Mouse (Mus musculus) hindbrain, postnatal 0 days (tissue): ENCODE data around the gene 4930548H24Rik. TPM values are rescaled to one million over a fixed set of nuclear protein-coding genes. Genes with fewer than 3 reads are reported as not detected.
"Not testable (repeated sequence)": the region's sequence is repeated elsewhere in the genome, so short reads cannot be mapped to it uniquely, and the experiment has no call there.

Source experiments
- ATAC-seq: fragments of 200-750 bp; cut with Nextera tagmentation; 2 replicates; pipeline ENCODE4 v1.8.0; 2017; ENCODE audit warnings: mild to moderate bottlenecking, moderate TSS enrichment, moderate library complexity
- DNase-seq: peaks from one replicate; pipeline ENCODE4 v3.0.0-alpha.2; 2015; ENCODE audit warnings: low spot score
- H3K27ac ChIP-seq: fragments of 300-500 bp; sonication (generic); 2 replicates; pipeline ENCODE4 v1.5.1; 2014; ENCODE audit warnings: mild to moderate bottlenecking
- H3K27me3 ChIP-seq: fragments of 300-500 bp; sonication (generic); 2 replicates; pipeline ENCODE4 v1.6.1; 2014; ENCODE audit warnings: low read length, mixed read lengths; ENCODE audit not compliant: insufficient read depth
- H3K36me3 ChIP-seq: fragments of 300-500 bp; sonication (generic); 2 replicates; pipeline ENCODE4 v1.6.1; 2014; ENCODE audit warnings: low read length, mixed read lengths; ENCODE audit not compliant: insufficient read depth
- H3K4me1 ChIP-seq: fragments of 300-500 bp; sonication (generic); 2 replicates; pipeline ENCODE4 v1.6.1; 2014; ENCODE audit warnings: antibody characterized with exemption, low read length, mixed read lengths; ENCODE audit not compliant: insufficient read depth
- H3K4me2 ChIP-seq: fragments of 300-500 bp; sonication (generic); 2 replicates; pipeline ENCODE4 v1.6.1; 2014; ENCODE audit warnings: low read depth, mild to moderate bottlenecking, low read length, moderate library complexity, mixed read lengths
- H3K4me3 ChIP-seq: fragments of 300-500 bp; sonication (generic); 2 replicates; pipeline ENCODE4 v1.5.1; 2014; ENCODE audit warnings: low read length
- H3K9ac ChIP-seq: fragments of 300-500 bp; sonication (generic); replicated peaks from 2 replicates; pipeline ENCODE4 v1.6.1; 2014; ENCODE audit warnings: mild to moderate bottlenecking, low read length, moderate library complexity, mixed read lengths
- H3K9me3 ChIP-seq: fragments of 300-500 bp; sonication (generic); 2 replicates; pipeline ENCODE4 v1.6.1; 2016; ENCODE audit warnings: low read length, mixed read lengths
- CTCF ChIP-seq: IDR thresholded peaks from 2 replicates; pipeline ENCODE4 v1.5.1; 2016; ENCODE audit warnings: antibody characterized with exemption, control low read depth, low read depth
- WGBS: fragments of 180-500 bp; shearing (Covaris S2); extraction: QIAGEN DNeasy Blood & Tissue Kit; methylation state at CpG from one replicate; pipeline ENCODE4 v1.1.7; 2014; 5-methylcytosine and 5-hydroxymethylcytosine counted together
- polyA plus RNA-seq: library from polyadenylated mRNA; unstranded; fragments of >200 nt; fragmentation: Nextera tagmentation; extraction: Ambion mirVana; gene quantifications from 2 replicates; pipeline ENCODE4 v1.2.1, GENCODE M21; 2015
- total RNA-seq: library from RNA; depleted of rRNA; stranded (reverse); fragments of >200 nt; gene quantifications from 2 replicates; pipeline ENCODE4 v1.2.3, GENCODE M21; 2014

4930548H24Rik gene
- total and polyA plus RNA-seq, 2 experiments from 2014 or later: 0.18 to 0.21 TPM

DNA sequence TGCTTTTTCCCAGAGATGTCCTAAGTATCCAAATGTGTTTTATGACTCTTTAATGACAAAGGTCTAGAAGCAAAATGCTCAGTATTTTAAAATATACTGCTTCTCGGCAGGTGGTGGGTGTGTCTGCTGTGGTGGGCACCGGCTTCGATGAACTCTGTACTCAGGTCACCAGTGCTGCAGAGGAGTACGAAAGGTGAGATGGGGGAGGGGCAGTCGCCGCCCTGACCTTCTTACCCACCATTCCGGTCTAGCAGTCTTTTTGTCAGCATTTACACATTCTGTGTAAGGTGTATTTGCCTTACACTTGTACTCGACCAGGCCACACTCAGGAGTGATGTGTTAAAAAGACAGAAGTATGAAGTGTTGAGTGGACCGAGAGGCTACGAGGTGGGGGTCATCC lies 19.3 kb downstream of the 4930548H24Rik start:
- 93% methylated on average over 10 of the region's 10 CpGs for WGBS
- Histone ChIP-seq H3K27ac (no peak overlapping the region), H3K4me1 (no peaks in the 10 kb centered on the region), H3K27me3 (no peaks in the 10 kb centered on the region), H3K4me2 (no peak overlapping the region), H3K9ac (no peak overlapping the region), H3K9me3 (no peaks in the 10 kb centered on the region), H3K4me3 (no peak overlapping the region), H3K36me3 (peaks cover 65% of the 10 kb centered on the region)
- TF ChIP-seq CTCF: no peak
- DNase-seq (no peak), ATAC-seq (no peak)

DNA sequence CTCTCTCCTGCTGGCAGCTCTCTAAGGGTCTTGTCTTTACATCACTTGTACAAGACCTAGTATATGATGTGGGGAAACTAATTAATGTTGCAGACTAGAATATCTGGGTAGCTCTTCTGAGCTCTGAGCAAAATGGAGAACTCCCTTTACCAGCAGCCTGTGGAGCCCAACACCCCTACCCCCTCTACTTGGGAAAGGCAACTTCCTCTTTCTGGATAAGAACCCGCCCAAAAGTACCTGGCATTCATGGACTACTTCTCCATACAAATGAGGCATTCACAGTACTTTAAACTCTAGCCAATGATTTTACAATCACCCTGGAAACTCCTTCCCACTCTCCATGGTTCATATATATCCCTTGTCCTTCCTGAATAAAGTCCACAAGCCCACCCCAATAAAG lies 26.9 kb downstream of the 4930548H24Rik start:
- peaks cover 66% of the 10 kb centered on the region for H3K36me3 ChIP-seq
- ATAC-seq: no peak
- no peaks in the 10 kb centered on the region for H3K27me3 ChIP-seq
- no peak overlapping the region for H3K4me2 ChIP-seq
- no peak for DNase-seq
- H3K9ac ChIP-seq: no peak overlapping the region
- WGBS: 85% methylated on average over 1 of the region's 1 CpGs
- no peak overlapping the region for H3K27ac ChIP-seq
- H3K9me3 ChIP-seq: no peaks in the 10 kb centered on the region
- H3K4me3 ChIP-seq: no peak overlapping the region
- H3K4me1 ChIP-seq: no peaks in the 10 kb centered on the region
- TF ChIP-seq CTCF: no peak

DNA sequence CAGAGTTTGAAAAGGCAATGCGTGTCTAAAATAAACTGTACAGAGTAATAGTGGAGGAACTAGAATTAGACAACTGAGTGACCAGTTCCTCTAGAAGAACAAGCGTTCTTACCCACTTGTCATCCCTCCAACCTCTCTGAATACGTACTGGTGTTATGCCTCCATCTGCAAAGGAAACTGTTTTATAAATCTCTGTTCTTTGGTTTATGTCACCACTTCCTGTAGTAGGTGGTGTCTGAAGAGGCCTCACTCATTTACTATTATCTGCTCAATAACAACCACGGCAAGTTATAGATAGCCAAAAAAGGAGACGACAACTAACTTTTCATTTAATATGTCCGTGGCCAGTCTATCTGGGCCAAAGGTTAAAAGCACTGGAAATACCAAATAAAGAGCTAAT lies 35.0 kb downstream of the 4930548H24Rik start:
- DNase-seq (no peak), ATAC-seq (no peak)
- Histone ChIP-seq H3K27ac (no peak overlapping the region), H3K4me2 (no peak overlapping the region), H3K9me3 (no peaks in the 10 kb centered on the region), H3K4me1 (peaks cover 2% of the 10 kb centered on the region; the same call in 1 of the 2 replicates), H3K36me3 (peaks cover 39% of the 10 kb centered on the region), H3K27me3 (no peaks in the 10 kb centered on the region), H3K4me3 (no peak overlapping the region), H3K9ac (no peak overlapping the region)
- no peak for TF ChIP-seq CTCF
- 95% methylated on average over 6 of the region's 6 CpGs for WGBS

DNA sequence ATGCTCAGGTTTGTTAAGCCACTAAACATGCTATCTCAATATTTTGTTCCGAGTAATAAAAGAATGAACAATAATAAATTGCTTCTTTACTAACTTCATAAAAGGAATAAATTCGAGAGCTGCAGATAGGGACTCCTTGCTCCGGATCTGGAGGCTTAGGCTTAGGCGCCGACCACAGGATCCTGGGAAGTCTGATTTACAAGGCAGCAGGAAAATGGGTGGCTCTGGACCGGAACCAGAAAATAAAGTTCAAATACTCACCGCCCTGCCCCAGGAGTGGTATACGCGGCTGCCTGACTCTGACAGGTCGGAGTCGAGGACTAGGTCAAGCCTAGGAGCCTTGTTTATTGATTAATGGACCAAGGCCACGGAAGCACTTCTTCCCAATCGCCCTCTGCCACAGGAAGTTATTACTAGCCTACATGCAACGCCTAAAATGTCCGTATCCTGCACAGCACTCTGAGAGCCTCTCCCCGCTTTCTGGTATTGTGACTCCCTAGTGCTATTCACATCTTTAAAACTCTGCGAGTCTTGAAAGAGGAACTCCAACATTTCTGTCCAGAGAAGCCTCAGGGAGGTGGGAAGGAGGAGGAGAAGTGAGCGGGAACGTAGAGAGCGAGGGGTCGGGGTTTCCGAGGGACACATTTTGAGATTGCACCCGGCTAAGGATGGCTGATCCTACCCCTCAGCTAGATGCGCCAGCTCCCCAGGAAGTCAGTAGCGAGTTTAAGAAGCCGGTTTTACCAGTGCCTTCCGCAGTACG lies 41.0 kb downstream of the 4930548H24Rik start, which contains the start of gene Slc4a1ap:
Slc4a1ap (plus strand) TSS at position 642 of the 763 bp plus-strand sequence.
- peaks cover 13% of the 10 kb centered on the region; the same call in 1 of the 2 replicates for H3K36me3 ChIP-seq

DNA sequence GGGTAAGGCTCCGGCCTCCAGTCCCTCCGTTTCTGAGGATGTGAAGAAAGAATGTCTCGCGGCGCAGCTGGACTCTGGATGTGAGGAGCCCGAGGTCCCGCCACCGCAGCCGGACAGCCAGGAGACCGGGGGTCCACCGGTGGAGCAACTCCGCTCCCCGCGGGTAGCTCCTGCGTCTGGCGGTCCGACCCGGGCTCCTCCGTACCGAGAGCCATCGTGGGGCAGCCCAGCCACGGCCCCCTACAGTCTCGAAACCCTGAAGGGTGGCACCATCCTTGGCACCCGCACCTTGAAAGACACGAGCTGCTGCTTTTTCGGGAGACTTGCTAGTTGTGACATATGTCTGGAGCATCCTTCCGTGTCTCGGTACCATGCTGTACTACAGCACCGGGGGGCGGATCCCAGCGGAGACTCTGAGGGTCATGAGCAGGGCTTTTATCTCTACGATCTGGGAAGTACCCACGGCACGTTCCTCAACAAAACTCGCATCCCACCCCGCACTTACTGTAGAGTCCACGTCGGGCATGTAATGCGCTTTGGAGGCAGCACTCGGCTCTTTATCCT lies 41.7 kb downstream of the 4930548H24Rik start:
- Histone ChIP-seq H3K36me3 (peaks cover 20% of the 10 kb centered on the region; the same call in 1 of the 2 replicates), H3K9ac (peak overlapping the region; percentile 83), H3K27ac (peak overlapping the region; percentile 89; the same call in 1 of the 2 replicates), H3K4me2 (peak overlapping the region; percentile 99), H3K4me3 (peak overlapping the region; percentile 96), H3K9me3 (no peaks in the 10 kb centered on the region), H3K27me3 (no peaks in the 10 kb centered on the region), H3K4me1 (peaks cover 16% of the 10 kb centered on the region)
- ATAC-seq (peak; percentile 15; the same call in 1 of the 2 replicates), DNase-seq (no peak)
- no peak for TF ChIP-seq CTCF
- WGBS: 4% methylated on average over 40 of the region's 40 CpGs

More for the DNA sequence above, 41.0 kb downstream of the 4930548H24Rik start, which contains the start of gene Slc4a1ap:
- peak within 1 kb of the TSS; percentile 99 for H3K4me2 ChIP-seq
- H3K27me3 ChIP-seq: no peaks in the 10 kb centered on the region
- peak within 1 kb of the TSS; percentile 96 for H3K4me3 ChIP-seq
- H3K9ac ChIP-seq: peak within 1 kb of the TSS; percentile 83
- H3K9me3 ChIP-seq: no peaks in the 10 kb centered on the region
- ATAC-seq (peak; percentile 94), DNase-seq (peak; percentile 83)
- peak within 1 kb of the TSS; percentile 89 for H3K27ac ChIP-seq
- TF ChIP-seq CTCF: no peak
- H3K4me1 ChIP-seq: peaks cover 16% of the 10 kb centered on the region
- WGBS: under 1% methylated on average over 28 of the region's 28 CpGs

DNA sequence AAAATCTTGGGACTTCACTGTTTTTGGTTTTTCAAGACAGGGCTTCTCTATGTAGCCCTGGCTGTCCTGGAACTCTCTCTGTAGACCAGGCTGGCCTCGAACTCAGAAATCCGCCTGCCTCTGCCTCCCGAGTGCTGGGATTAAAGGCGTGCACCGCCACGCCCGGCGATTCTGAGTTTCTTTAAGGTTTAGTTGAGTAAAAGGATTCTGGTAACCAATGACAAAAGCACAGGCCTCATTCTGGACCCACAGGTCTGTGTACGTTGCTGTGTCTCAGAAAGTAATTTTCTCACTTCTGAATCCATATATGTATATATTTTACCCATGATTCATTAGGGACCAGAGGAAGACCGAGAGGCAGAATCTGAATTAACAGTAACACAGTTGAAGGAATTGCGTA lies 42.2 kb downstream of the 4930548H24Rik start, which contains the start of gene Supt7l:
Supt7l (minus strand) TSS at position 101 of the 400 bp plus-strand sequence.
- Histone ChIP-seq H3K27ac (peak within 1 kb of the TSS; percentile 89), H3K4me1 (peaks cover 16% of the 10 kb centered on the region), H3K9ac (peak within 1 kb of the TSS; percentile 83), H3K36me3 (peaks cover 25% of the 10 kb centered on the region; the same call in 1 of the 2 replicates), H3K4me2 (peak within 1 kb of the TSS; percentile 99), H3K4me3 (peak within 1 kb of the TSS; percentile 96)
- ATAC-seq, H3K9me3 ChIP-seq, H3K27me3 ChIP-seq, DNase-seq: not testable (repeated sequence)
- 81% methylated on average over 11 of the region's 11 CpGs for WGBS

DNA sequence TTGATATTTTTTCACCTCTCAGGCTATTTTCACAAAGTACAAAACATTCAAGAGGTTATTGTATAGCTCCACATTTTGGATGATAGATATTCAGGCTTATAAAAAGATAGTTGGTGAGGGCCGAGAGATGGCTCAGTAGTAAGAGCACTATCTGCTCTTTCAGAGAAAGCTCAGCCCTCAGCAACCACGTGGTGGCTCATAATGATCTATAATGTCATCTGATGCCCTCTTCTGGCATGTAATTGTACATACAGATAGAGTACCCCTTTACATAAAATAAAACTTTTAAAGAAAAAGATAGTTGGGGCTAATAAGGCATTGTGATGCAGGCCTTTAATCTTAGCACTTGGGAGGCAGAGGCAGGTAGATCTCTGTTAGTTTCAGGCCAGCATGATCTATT lies 43.0 kb downstream of the 4930548H24Rik start:
- H3K9me3 ChIP-seq: no peaks in the 10 kb centered on the region
- WGBS: 47% methylated on average over 2 of the region's 2 CpGs
- no peak overlapping the region for H3K9ac ChIP-seq
- H3K36me3 ChIP-seq: peaks cover 31% of the 10 kb centered on the region; the same call in 1 of the 2 replicates
- no peak for DNase-seq
- peaks cover 16% of the 10 kb centered on the region for H3K4me1 ChIP-seq
- H3K4me3 ChIP-seq: no peak overlapping the region
- H3K27me3 ChIP-seq: no peaks in the 10 kb centered on the region
- no peak overlapping the region for H3K27ac ChIP-seq
- no peak for ATAC-seq
- peak overlapping the region; percentile 99 for H3K4me2 ChIP-seq
- no peak for TF ChIP-seq CTCF
